Mouse (Mus musculus): ENCODE measurements at regions not wholly inside any gene's neighbourhood (a gene's known extent, or its start where the extent isn't known, plus 50 kb on each side); places are given as distances from the start of the nearest gene placed in this dataset.

DNA sequence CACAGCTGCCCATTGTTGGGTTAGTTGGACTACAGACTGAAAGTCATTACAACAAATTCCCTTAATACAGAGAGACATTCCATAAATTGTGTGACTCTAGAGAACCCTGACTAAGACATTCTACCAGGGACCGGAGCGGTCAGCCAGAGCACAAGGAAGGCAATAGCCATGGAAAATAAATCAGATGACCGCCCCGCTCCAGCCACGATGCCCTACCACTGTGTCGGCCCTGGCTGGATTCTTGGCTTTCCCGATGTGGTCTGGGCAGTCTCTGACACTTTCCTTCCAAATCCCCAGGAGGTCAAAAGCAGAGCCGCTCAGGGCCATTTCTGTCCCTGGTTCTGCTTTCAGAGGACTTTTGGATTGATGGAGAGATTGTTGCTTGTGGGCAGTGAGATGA is 57.8 kb downstream of the Lsm3 start:
- no peak for DNase-seq (ENCODE audit: low spot score)
- ATAC-seq (ENCODE audit: insufficient read depth, low FRiP score, low TSS enrichment) = no peak
- WGBS = 79% methylated on average over 8 of the region's 8 CpGs
- H3K4me2 ChIP-seq (ENCODE audit: low read depth) = no peak overlapping the region
- no peaks in the 10 kb centered on the region for H3K27me3 ChIP-seq (ENCODE audit: control insufficient read depth, insufficient read depth, low read length)
- no peak overlapping the region for H3K27ac ChIP-seq (ENCODE audit: low read depth, low read length)
- no peak overlapping the region for H3K4me3 ChIP-seq (ENCODE audit: low read depth, low read length)
- no peaks in the 10 kb centered on the region for H3K36me3 ChIP-seq (ENCODE audit: control insufficient read depth, insufficient read depth, low read length)
- no peak overlapping the region for H3K9ac ChIP-seq (ENCODE audit: low read length)
- H3K4me1 ChIP-seq (ENCODE audit: control insufficient read depth, insufficient read depth, low read length) = no peaks in the 10 kb centered on the region
- H3K9me3 ChIP-seq (ENCODE audit: control insufficient read depth, low read length) = no peaks in the 10 kb centered on the region

DNA sequence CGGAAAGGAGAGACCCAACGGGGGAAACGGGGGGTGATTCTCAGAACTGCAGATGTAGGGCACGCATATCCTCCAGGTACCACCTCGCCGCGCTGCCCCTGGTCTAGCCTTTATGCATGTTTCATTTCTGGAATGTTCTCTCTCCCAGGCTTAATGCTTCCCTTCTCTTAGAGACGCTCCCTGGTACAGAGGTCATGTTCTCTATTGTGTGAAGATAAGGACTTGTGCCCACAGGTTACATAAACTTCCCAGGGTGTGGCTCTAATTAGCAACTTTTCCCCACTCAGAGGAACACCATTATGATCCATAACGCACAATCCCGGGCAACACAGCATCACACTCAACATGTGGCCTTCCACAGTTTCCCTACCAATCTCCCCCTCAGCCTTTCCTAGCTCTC is 58.7 kb downstream of the Lsm3 start:
- ATAC-seq (ENCODE audit: insufficient read depth, low FRiP score, low TSS enrichment) = no peak
- Histone ChIP-seq H3K9me3 (ENCODE audit: control insufficient read depth, low read length) (no peaks in the 10 kb centered on the region), H3K9ac (ENCODE audit: low read length) (no peak overlapping the region), H3K36me3 (ENCODE audit: control insufficient read depth, insufficient read depth, low read length) (no peaks in the 10 kb centered on the region), H3K4me1 (ENCODE audit: control insufficient read depth, insufficient read depth, low read length) (no peaks in the 10 kb centered on the region), H3K27ac (ENCODE audit: low read depth, low read length) (no peak overlapping the region), H3K4me2 (ENCODE audit: low read depth) (no peak overlapping the region), H3K27me3 (ENCODE audit: control insufficient read depth, insufficient read depth, low read length) (no peaks in the 10 kb centered on the region), H3K4me3 (ENCODE audit: low read depth, low read length) (no peak overlapping the region)
- no peak for DNase-seq (ENCODE audit: low spot score)
- WGBS = 85% methylated on average over 10 of the region's 10 CpGs

- Histone ChIP-seq H3K9me3 (ENCODE audit: control insufficient read depth, low read length) (no peaks in the 10 kb centered on the region), H3K36me3 (ENCODE audit: control insufficient read depth, insufficient read depth, low read length) (no peaks in the 10 kb centered on the region), H3K27me3 (ENCODE audit: control insufficient read depth, insufficient read depth, low read length) (no peaks in the 10 kb centered on the region), H3K4me3 (ENCODE audit: low read depth, low read length) (no peak overlapping the region), H3K4me1 (ENCODE audit: control insufficient read depth, insufficient read depth, low read length) (no peaks in the 10 kb centered on the region), H3K27ac (ENCODE audit: low read depth, low read length) (no peak overlapping the region), H3K9ac (ENCODE audit: low read length) (no peak overlapping the region), H3K4me2 (ENCODE audit: low read depth) (no peak overlapping the region)
- WGBS = 64% methylated on average over 4 of the region's 4 CpGs
- no peak for ATAC-seq (ENCODE audit: insufficient read depth, low FRiP score, low TSS enrichment)
- peak; percentile 80 for DNase-seq (ENCODE audit: low spot score)
Measured at GRCm38 (mm10) chr6:91575662-91576364, 60.1 kb downstream of the Lsm3 start.

GRCm38 (mm10) chr6:91576906-91577305 is 61.2 kb downstream of the Lsm3 start:
- no peaks in the 10 kb centered on the region for H3K9me3 ChIP-seq (ENCODE audit: control insufficient read depth, low read length)
- H3K4me1 ChIP-seq (ENCODE audit: control insufficient read depth, insufficient read depth, low read length) = no peaks in the 10 kb centered on the region
- no peak overlapping the region for H3K9ac ChIP-seq (ENCODE audit: low read length)
- no peak overlapping the region for H3K27ac ChIP-seq (ENCODE audit: low read depth, low read length)
- H3K4me2 ChIP-seq (ENCODE audit: low read depth) = no peak overlapping the region
- 57% methylated on average over 15 of the region's 15 CpGs for WGBS
- no peaks in the 10 kb centered on the region for H3K27me3 ChIP-seq (ENCODE audit: control insufficient read depth, insufficient read depth, low read length)
- DNase-seq (ENCODE audit: low spot score) (no peak), ATAC-seq (ENCODE audit: insufficient read depth, low FRiP score, low TSS enrichment) (no peak)
- H3K4me3 ChIP-seq (ENCODE audit: low read depth, low read length) = no peak overlapping the region
- no peaks in the 10 kb centered on the region for H3K36me3 ChIP-seq (ENCODE audit: control insufficient read depth, insufficient read depth, low read length)

GRCm38 (mm10) chr6:91579666-91580065 is 63.9 kb downstream of the Lsm3 start:
- Histone ChIP-seq H3K9me3 (ENCODE audit: control insufficient read depth, low read length) (no peaks in the 10 kb centered on the region), H3K27ac (ENCODE audit: low read depth, low read length) (no peak overlapping the region), H3K27me3 (ENCODE audit: control insufficient read depth, insufficient read depth, low read length) (no peaks in the 10 kb centered on the region), H3K4me2 (ENCODE audit: low read depth) (no peak overlapping the region), H3K4me1 (ENCODE audit: control insufficient read depth, insufficient read depth, low read length) (no peaks in the 10 kb centered on the region), H3K4me3 (ENCODE audit: low read depth, low read length) (no peak overlapping the region), H3K9ac (ENCODE audit: low read length) (no peak overlapping the region), H3K36me3 (ENCODE audit: control insufficient read depth, insufficient read depth, low read length) (no peaks in the 10 kb centered on the region)
- DNase-seq (ENCODE audit: low spot score) (no peak), ATAC-seq (ENCODE audit: insufficient read depth, low FRiP score, low TSS enrichment) (no peak)
- WGBS = 81% methylated on average over 10 of the region's 10 CpGs

GRCm38 (mm10) chr6:91580607-91581006 is 64.9 kb downstream of the Lsm3 start:
- Histone ChIP-seq H3K9me3 (ENCODE audit: control insufficient read depth, low read length) (no peaks in the 10 kb centered on the region), H3K4me1 (ENCODE audit: control insufficient read depth, insufficient read depth, low read length) (no peaks in the 10 kb centered on the region), H3K27me3 (ENCODE audit: control insufficient read depth, insufficient read depth, low read length) (no peaks in the 10 kb centered on the region), H3K27ac (ENCODE audit: low read depth, low read length) (no peak overlapping the region), H3K4me2 (ENCODE audit: low read depth) (no peak overlapping the region), H3K4me3 (ENCODE audit: low read depth, low read length) (no peak overlapping the region), H3K36me3 (ENCODE audit: control insufficient read depth, insufficient read depth, low read length) (no peaks in the 10 kb centered on the region), H3K9ac (ENCODE audit: low read length) (no peak overlapping the region)
- 86% methylated on average over 6 of the region's 6 CpGs for WGBS
- DNase-seq (ENCODE audit: low spot score) (no peak), ATAC-seq (ENCODE audit: insufficient read depth, low FRiP score, low TSS enrichment) (no peak)

DNA sequence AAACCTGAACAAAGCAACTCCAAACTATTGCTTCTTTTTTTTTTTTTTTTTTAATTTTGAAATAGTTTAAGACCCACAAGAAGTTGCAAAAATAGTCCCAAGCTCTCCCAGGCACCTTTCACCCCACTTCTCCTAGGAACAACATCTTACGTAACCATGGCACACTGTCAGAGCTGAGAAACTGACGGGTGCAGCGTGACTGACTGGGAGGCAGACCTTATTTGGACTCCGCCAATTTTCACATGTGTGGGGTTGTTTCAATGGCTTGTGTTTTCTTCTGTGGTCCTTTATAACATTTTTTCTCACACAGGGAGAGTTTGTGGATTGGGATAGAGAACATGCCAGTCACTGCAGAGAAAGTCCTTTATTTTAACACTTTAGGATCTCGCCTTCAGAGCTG is 66.6 kb downstream of the Lsm3 start:
- H3K27ac ChIP-seq (ENCODE audit: low read depth, low read length) = no peak overlapping the region
- ATAC-seq (ENCODE audit: insufficient read depth, low FRiP score, low TSS enrichment) = no peak
- H3K36me3 ChIP-seq (ENCODE audit: control insufficient read depth, insufficient read depth, low read length) = no peaks in the 10 kb centered on the region
- no peaks in the 10 kb centered on the region for H3K27me3 ChIP-seq (ENCODE audit: control insufficient read depth, insufficient read depth, low read length)
- no peak overlapping the region for H3K9ac ChIP-seq (ENCODE audit: low read length)
- H3K4me1 ChIP-seq (ENCODE audit: control insufficient read depth, insufficient read depth, low read length) = no peaks in the 10 kb centered on the region
- H3K9me3 ChIP-seq (ENCODE audit: control insufficient read depth, low read length) = no peaks in the 10 kb centered on the region
- DNase-seq (ENCODE audit: low spot score) = no peak
- whole genome bisulfite sequencing = 90% methylated on average over 5 of the region's 5 CpGs
- no peak overlapping the region for H3K4me3 ChIP-seq (ENCODE audit: low read depth, low read length)
- H3K4me2 ChIP-seq (ENCODE audit: low read depth) = no peak overlapping the region

GRCm38 (mm10) chr6:91583346-91583745 is 67.6 kb downstream of the Lsm3 start:
- H3K9ac ChIP-seq (ENCODE audit: low read length) = no peak overlapping the region
- no peak overlapping the region for H3K4me3 ChIP-seq (ENCODE audit: low read depth, low read length)
- H3K27ac ChIP-seq (ENCODE audit: low read depth, low read length) = no peak overlapping the region
- 93% methylated on average over 5 of the region's 5 CpGs for WGBS
- H3K4me2 ChIP-seq (ENCODE audit: low read depth) = no peak overlapping the region
- DNase-seq (ENCODE audit: low spot score) = no peak
- no peaks in the 10 kb centered on the region for H3K9me3 ChIP-seq (ENCODE audit: control insufficient read depth, low read length)
- no peaks in the 10 kb centered on the region for H3K27me3 ChIP-seq (ENCODE audit: control insufficient read depth, insufficient read depth, low read length)
- no peaks in the 10 kb centered on the region for H3K36me3 ChIP-seq (ENCODE audit: control insufficient read depth, insufficient read depth, low read length)
- ATAC-seq (ENCODE audit: insufficient read depth, low FRiP score, low TSS enrichment) = no peak
- no peaks in the 10 kb centered on the region for H3K4me1 ChIP-seq (ENCODE audit: control insufficient read depth, insufficient read depth, low read length)

DNA sequence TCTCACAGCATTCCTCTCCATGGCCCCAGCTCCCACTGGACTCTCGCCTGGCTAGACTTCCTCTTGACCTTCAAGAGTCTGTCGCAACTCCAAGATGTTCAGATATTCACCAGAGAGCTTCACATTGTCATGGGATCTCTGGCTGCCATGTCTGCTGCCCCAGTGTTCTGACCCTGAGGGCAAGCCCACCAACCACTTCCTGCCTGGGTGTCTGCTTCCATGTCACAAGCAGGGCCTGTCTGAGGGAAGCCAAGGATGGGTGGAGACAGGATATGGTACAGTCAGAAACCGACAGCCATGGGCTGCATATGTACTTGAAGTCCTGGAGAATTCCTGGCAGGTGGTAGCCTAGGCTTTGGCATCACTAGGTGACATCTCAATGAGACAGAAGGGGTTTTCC is 69.8 kb downstream of the Lsm3 start:
- no peak overlapping the region for H3K4me2 ChIP-seq (ENCODE audit: low read depth)
- no peaks in the 10 kb centered on the region for H3K36me3 ChIP-seq (ENCODE audit: control insufficient read depth, insufficient read depth, low read length)
- 89% methylated on average over 3 of the region's 3 CpGs for WGBS
- no peak for ATAC-seq (ENCODE audit: insufficient read depth, low FRiP score, low TSS enrichment)
- H3K27me3 ChIP-seq (ENCODE audit: control insufficient read depth, insufficient read depth, low read length) = no peaks in the 10 kb centered on the region
- DNase-seq (ENCODE audit: low spot score) = no peak
- no peak overlapping the region for H3K27ac ChIP-seq (ENCODE audit: low read depth, low read length)
- no peak overlapping the region for H3K4me3 ChIP-seq (ENCODE audit: low read depth, low read length)
- H3K9me3 ChIP-seq (ENCODE audit: control insufficient read depth, low read length) = no peaks in the 10 kb centered on the region
- H3K9ac ChIP-seq (ENCODE audit: low read length) = no peak overlapping the region
- H3K4me1 ChIP-seq (ENCODE audit: control insufficient read depth, insufficient read depth, low read length) = no peaks in the 10 kb centered on the region

Measured in neural tube, embryonic 11.5 days (tissue).